Mouse (Mus musculus) olfactory bulb, adult 2 months (tissue): ENCODE measurements around the gene Thumpd3.

Source experiments
- CTCF ChIP-seq: fragments of 200-500 bp; IDR thresholded peaks from 2 replicates; pipeline ENCODE4 v1.5.1; 2012; ENCODE audit warnings: low read depth, mild to moderate bottlenecking, low read length, moderate library complexity; ENCODE audit not compliant: insufficient read depth
- POLR2A ChIP-seq: fragments of 200-500 bp; IDR thresholded peaks from 2 replicates; pipeline ENCODE4 v1.6.1; 2012; ENCODE audit warnings: mild to moderate bottlenecking, low read depth, low read length, moderate library complexity; ENCODE audit not compliant: insufficient read depth

DNA sequence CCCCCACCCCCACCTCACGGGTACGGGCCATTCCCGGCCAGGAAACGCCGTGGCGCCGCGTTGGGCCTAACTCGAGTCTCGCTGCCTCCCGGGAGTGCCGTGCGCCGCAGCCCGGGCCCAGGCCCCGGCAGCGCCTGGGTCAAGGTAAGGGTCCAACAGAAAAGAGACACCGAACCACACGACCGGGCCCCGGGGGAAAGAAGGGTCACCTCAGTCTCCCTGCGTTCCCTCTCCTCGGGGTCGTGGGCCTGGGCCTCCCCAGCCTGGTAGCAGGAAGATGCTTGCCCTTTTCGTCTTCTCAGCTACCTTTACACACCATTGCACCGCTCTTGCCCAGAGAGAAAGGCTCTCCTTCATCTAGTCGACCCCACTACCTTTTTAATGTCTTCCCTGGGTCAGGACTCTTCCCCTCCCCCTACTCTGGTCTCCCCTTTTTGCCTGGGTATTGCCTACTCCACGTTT lies 31.6 kb downstream of the Thumpd3 start:
- TF ChIP-seq POLR2A (no peak), CTCF (no peak)
